Mouse (Mus musculus) ES-CJ7 (cell line): ENCODE data around the gene Vmn1r2.
"Not testable (repeated sequence)": the region's sequence is repeated elsewhere in the genome, so short reads cannot be mapped to it uniquely, and the experiment has no call there.

Experiments
- DNase-seq: peaks from one replicate; pipeline ENCODE4 v3.0.0; 2011; ENCODE audit warnings: low read depth, low spot score

The Vmn1r2 gene

GRCm38 (mm10) chr4:3167020-3167419 is at the start of gene Vmn1r2:
Vmn1r2 (plus strand) TSS chr4:3167320.
- not testable (repeated sequence) for DNase-seq

DNA sequence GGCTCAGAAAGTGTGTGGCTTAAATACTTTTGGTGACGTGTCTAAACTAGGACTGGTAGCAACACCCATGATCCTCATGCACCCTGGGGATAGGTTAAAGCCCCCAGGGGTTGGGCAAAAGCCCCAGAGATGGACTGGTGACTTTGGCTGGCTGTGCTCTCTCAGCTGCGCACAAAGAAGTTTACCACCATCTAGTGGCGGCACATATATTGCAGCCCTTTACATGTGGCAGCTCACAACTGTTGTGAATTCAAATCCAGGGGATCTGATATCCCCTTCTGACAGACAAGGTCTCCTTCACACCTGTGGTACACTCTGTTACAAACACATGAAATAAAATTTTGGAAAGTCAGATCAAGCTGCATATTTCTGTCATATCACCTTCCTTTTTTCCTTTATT is 19.2 kb upstream of the Vmn1r2 start:
- DNase-seq: not testable (repeated sequence)

DNA sequence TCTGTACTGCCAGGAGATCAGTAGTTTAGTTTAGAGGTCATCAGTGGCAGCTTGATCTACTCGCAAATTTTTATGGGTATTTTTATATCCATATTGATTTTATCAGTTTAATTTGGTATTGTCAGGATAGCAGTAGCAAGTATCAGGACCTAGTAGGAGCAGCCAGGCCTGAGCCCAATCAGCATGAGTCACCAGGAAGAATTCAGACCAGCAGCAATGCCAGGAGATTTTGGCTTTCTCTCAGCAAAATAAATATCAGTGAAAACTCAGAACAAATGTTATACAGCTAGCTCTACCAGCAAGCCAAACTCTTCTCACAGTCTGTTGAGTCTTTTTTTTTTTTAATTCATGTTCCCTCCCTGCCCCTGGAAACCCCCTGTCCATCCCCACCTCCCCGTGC is 13.8 kb upstream of the Vmn1r2 start:
- not testable (repeated sequence) for DNase-seq

DNA sequence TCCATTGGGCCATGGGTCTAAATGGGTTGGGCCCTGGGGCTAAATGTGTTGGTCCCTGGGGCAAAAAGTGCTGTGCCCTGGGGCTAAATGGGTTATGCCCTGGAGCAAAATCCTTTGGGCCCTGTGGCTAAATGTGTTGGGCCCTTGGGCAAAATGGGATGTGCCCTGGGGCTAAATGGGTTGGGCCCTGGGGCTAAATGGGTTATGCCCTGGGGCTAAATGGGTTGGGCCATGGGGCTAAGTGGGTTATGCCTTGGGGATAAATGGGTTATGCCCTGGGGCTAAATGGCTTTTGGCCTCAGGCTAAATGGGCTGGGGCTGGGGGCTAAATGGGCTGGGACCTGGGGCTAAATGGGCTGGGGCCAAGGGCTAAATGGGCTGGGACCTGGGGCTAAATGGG is 2.7 kb upstream of the Vmn1r2 start:
- not testable (repeated sequence) for DNase-seq

GRCm38 (mm10) chr4:3165046-3165445 is 2.1 kb upstream of the Vmn1r2 start:
- no peak for DNase-seq

DNA sequence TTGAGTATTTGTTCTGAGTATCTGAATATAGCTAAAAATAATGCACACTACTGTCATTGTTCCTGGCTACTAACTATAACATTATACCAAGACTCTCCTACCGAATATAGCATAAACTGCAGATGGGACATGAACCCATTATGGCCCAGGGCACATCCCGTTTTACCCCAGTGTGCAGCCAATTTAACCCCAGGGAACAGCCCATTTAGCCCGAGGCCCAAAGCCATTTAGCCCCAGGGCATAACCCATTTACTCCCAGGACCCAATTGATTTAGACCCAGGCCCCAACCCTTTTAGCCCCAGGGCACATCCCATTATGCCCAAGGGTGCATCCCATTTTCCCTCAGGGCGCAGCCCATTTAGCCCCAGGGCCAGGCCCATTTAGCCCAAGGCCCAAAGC is 7.5 kb downstream of the Vmn1r2 start:
- DNase-seq: not testable (repeated sequence)

DNA sequence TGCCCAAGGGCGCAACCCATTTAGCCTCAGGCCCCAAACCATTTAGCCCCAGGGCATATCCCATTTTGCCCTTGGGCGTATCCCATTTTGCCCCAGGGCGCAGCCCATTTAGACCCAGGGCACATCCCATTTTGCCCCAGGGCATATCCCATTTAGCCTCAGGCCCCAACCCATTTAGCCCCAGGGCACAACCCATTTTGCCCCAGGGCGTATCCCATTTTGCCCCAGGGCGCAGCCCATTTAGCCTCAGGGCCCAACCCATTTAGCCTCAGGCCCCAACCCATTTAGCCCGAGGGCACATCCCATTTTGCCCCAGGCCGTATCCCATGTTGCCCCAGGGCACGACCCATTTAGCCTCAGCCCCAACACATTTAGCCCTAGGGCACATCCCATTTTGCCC is 8.6 kb downstream of the Vmn1r2 start:
- not testable (repeated sequence) for DNase-seq

DNA sequence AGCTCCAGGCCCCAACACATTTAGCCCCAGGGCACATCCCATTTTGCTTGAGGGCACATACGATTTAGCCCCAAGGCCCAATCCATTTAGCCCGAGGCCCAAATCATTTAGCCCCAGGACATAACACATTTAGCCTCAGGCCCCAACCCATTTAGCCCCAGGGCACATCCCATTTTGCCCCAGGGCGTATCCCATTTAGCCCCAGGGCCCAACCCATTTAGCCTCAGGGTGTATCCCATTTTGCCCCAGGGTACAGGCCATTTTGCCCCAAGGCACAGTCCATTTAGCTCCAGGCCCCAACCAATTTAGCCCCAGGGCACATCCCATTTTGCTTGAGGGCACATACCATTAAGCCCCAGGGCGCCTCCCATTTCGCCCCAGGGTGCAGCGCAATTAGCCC is 9.1 kb downstream of the Vmn1r2 start:
- not testable (repeated sequence) for DNase-seq

DNA sequence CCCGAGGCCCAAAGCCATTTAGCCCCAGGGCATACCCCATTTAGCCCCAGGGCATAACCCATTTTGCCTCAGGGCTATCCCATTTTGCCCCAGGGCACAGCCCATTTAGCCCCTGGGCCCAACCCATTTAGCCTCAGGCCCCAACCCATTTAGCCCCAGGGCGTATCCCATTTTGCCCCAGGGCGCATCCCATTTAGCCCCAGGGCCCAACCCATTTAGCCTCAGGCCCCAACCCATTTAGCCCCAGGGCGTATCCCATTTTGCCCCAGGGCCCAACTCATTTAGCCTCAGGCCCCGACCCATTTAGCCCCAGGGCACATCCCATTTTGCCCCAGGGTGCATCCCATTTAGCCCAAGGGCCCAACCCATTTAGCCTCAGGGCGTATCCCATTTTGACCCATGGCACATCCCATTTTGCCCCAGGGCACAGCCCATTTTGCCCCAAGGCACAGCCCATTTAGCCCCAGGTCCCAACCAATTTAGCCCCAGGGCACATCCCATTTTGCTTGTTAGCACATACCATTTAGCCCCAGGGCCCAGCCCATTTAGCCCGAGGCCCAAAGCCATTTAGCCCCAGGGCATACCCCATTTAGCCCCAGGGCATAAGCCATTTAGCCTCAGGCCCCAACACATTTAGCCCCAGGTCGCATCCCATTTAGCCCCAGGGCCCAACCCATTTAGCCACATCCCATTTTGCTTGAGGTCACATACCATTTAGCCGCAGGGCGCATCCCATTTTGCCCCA is 9.8 kb downstream of the Vmn1r2 start:
- DNase-seq: not testable (repeated sequence)

- not testable (repeated sequence) for DNase-seq
Measured at GRCm38 (mm10) chr4:3185258-3185657, 18.1 kb downstream of the Vmn1r2 start, which contains the start of gene Vmn1r3. Vmn1r3 (minus strand) TSS chr4:3185358.

DNA sequence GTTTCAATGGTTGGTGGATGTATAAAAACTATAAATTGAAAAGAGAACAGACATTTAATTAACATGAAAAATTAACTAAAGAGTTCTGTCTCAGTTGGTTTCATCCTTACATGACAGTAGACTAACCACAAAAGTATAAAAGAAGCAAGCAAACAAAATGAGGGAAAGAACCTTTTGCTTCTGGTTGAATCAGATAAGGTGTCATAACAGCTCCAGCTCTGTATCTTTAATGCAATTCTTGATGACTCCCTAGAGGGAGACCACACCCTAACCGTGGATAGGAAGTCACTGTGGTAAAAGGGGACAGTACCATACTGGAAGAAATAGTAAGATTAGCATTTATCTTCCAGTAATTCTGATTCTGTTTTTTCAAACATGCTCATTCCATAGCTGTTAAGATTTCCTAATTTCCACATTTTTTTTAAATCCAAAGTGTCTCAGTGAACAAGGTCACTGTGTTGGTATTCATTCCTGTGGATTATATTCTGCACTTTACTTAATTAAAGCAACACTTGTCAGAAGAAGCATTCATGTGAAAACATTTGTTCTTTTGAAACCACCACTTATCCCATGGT is 42.6 kb downstream of the Vmn1r2 start:
- not testable (repeated sequence) for DNase-seq

- DNase-seq: not testable (repeated sequence)
Measured at GRCm38 (mm10) chr4:3213349-3213748, 46.2 kb downstream of the Vmn1r2 start.

DNA sequence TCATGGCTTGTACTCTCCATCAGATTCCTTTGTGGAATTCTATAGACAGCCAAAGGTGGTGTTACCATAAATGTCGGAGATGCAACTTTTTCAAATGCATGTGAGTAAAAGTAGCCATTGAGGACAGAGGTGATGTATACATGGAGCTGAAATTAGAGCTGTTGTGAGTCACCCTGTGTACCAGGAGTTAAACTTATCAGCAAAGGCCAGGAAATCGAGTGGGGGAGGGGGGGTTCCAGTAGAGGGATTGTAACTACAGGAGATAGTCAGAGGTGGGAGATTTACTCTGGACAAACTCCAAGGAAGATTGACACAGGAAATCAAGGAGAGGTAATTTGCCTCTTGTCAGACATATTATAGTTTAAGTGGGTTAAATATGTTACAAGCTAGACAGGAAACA is 49.3 kb downstream of the Vmn1r2 start:
- DNase-seq: not testable (repeated sequence)
